Mouse (Mus musculus) layer of hippocampus, postnatal 25 days (tissue): ENCODE results near the gene Efcab11. TPM values are rescaled to one million over a fixed set of nuclear protein-coding genes. Genes with fewer than 3 reads are reported as not detected.
A peak's percentile ranks its signal among the peaks of the same experiment; 100 is the strongest.

Experiments used
- DNase-seq, 2 experiments: peaks; one replicate each; pipeline ENCODE4 v3.0.0; 2022; ENCODE audit warnings: mixed read lengths in 2 of 2, low spot score in 1 of 2; ENCODE audit errors: extremely low spot score in 1 of 2
- total RNA-seq, 2 experiments: library from RNA; stranded (reverse); gene quantifications; 2 replicates each; pipeline ENCODE4 v1.2.3; 2021

Efcab11 gene
- total RNA-seq, 2 experiments from 2014 or later, result 0.26 to 0.27 TPM

- DNase-seq, result peak; percentile 43 to 67
These were observed 1.1 kb downstream of the Efcab11 start for GRCm38 (mm10) chr12:99883000-99883712.

GRCm38 (mm10) chr12:99874609-99875008 lies 9.6 kb downstream of the Efcab11 start:
- no peak for DNase-seq

GRCm38 (mm10) chr12:99873443-99873842 lies 10.8 kb downstream of the Efcab11 start:
- DNase-seq, result no peak

- no peak for DNase-seq
These were observed 15.4 kb downstream of the Efcab11 start for GRCm38 (mm10) chr12:99868821-99869220.

- no peak for DNase-seq
These were observed 19.6 kb downstream of the Efcab11 start for GRCm38 (mm10) chr12:99864613-99865012.

- no peak for DNase-seq
These were observed 23.3 kb downstream of the Efcab11 start for GRCm38 (mm10) chr12:99860981-99861380.

GRCm38 (mm10) chr12:99859391-99860100 lies 24.7 kb downstream of the Efcab11 start:
- DNase-seq, result no peak

- DNase-seq, result no peak
These were observed 25.6 kb downstream of the Efcab11 start for GRCm38 (mm10) chr12:99858664-99859063.

GRCm38 (mm10) chr12:99856011-99856410 lies 28.2 kb downstream of the Efcab11 start:
- DNase-seq, result no peak

- DNase-seq, result no peak
These were observed 30.6 kb downstream of the Efcab11 start for GRCm38 (mm10) chr12:99853323-99854258.

GRCm38 (mm10) chr12:99849996-99850395 lies 34.2 kb downstream of the Efcab11 start:
- no peak for DNase-seq

- no peak for DNase-seq
These were observed 39.3 kb downstream of the Efcab11 start for GRCm38 (mm10) chr12:99844951-99845350.

- DNase-seq, result no peak
These were observed 45.5 kb downstream of the Efcab11 start for GRCm38 (mm10) chr12:99838703-99839102.

- DNase-seq, result no peak
These were observed 46.1 kb downstream of the Efcab11 start for GRCm38 (mm10) chr12:99838109-99838508.

- no peak for DNase-seq
These were observed 46.7 kb downstream of the Efcab11 start for GRCm38 (mm10) chr12:99837528-99837927.

GRCm38 (mm10) chr12:99836404-99837131 lies 47.7 kb downstream of the Efcab11 start:
- peak in 1 of 2 experiments; percentile 30 for DNase-seq

GRCm38 (mm10) chr12:99833476-99833875 lies 50.8 kb downstream of the Efcab11 start:
- DNase-seq, result no peak

- no peak for DNase-seq
These were observed 61.6 kb downstream of the Efcab11 start for GRCm38 (mm10) chr12:99822591-99822990.

- DNase-seq, result no peak
These were observed 62.8 kb downstream of the Efcab11 start for GRCm38 (mm10) chr12:99821309-99821934.
